Mouse (Mus musculus) cerebellum, postnatal 36 days (tissue): ENCODE data around the gene Lrrc56.
A peak's percentile ranks its signal among the peaks of the same experiment; 100 is the strongest.

Experiments used
- DNase-seq, 2 experiments: peaks; one replicate each; pipeline ENCODE4 v3.0.0; 2021 to 2022; ENCODE audit warnings: mixed read lengths in 2 of 2

The Lrrc56 gene

DNA sequence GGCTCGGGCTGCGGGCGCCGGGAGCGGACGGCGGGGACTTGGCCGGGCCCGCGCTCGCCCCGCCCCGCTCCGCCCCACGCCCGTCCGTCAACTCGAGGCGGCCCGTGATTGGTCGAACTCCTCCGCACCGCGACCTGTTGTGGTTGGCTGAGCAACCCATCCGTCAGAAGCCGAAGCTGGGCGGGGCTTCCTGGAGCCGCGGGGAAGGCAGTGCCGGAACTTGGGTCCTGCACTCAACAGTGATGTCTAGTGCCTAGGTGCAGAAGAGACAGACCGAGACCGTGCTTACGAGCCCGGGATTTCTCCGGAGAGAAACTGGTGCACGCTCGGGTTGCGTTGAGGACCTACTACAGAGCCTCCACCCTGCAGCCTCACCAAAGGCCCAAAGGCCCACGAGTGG lies at the start of gene Lrrc56, which contains the start of gene Hras:
TSS of gene Lrrc56 (plus strand) at position 210 of the 400 bp plus-strand sequence.
TSS of gene Hras (minus strand) at position 58 of the 400 bp plus-strand sequence.
- DNase-seq, result peak; percentile 98

DNA sequence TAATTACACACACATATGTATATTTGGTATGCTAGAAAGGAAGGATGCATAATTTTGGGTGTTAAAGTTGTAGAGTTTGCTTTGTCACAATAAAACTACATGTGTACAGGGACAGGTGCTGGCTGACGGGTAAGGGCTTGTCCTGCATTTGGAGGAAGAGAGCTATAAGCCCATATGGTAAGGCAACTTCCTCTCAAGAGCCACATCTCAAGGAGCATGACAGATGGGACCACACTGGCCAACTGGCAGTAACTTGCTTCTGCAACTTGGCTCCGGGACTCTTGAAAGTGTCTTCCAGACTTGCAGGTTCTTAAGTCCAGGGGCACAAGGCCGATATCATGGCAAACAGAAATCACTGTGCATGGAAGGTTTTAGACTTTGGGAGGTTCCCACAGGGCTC lies 49.3 kb upstream of the Lrrc56 start:
- DNase-seq, result no peak

DNA sequence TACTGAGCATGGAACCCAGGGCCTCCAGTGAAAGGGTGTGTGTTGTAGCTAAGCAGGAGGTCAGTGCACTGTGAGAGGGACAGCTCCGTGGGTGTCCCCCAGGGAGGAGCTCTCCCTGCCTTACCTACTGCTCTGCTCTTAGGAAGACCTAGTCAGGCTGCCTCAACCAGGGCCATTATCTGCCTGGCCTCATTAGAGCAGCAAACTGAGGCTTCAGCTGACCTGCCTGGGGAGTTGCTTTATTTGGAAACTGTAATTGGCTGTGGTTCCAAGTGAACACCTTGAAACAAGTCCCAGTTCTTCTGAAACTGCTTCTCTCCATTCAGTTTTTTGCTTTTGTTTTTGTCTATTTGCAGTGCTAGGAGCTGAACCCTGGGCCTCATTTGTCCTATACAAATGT lies 48.6 kb upstream of the Lrrc56 start:
- peak; percentile 34 to 43 for DNase-seq

DNA sequence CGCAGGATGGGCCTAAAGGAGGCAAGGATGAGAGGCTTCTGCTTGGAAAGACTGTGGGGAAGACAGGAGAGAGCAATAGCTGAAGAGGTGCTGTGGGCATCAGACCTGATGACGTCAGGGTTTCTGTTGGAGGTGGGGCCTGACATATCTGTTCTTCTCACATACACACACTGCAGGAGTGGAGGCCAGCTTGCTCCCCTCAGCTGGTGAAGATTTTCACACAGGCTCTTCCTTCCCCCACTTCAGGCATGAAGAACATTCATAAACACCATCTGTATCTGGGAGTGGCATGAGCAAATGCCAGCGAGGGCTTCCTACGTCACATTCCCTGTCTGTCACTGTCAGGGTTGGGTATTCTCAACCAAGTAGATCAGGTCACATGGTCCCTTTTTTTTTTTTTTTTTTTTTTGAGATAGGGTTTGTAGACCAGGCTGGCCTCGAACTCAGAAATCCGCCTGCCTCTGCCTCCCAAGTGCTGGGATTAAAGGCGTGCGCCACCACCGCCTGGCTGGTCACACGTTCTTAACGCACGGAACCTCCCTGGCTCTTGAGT lies 47.8 kb upstream of the Lrrc56 start:
- no peak for DNase-seq

DNA sequence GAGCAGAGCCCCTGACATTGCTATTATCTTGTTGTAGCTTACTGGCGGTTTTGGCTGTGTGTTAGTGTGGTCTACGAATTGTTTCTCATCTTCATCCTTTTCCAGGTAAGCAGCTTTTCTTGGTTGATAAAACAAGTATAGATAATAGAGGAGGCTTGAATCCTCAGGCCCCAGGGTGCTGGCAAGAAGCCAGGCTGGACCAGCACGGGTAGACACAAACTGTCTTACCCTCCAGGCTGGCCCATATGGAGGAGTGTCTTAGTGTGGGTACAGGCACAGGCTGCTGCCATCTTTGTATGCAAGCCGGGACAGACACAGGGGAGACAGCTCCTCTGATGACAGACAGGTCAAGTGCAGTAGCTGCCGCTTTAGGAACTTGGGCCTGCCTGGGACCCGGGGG lies 46.9 kb upstream of the Lrrc56 start:
- DNase-seq, result peak; percentile 47 to 60

DNA sequence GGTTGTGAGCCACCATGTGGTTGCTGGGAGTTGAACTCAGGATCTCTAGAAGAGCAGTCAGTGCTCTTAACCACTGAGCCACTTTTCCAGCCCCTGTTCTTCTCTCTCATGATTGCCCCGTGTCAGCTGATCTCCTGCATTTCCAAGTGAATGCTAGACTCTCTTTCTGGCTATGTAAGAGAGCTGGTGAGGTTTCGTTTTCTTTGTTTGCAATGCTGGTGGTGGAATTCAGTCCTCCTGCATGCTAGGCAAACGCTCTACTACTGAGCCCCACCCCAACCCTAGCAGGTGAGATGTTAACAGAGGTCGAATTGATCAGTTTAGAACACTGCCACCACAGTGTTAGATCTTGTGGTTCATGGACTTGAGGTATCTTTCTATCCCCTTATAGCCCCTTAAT lies 45.3 kb upstream of the Lrrc56 start:
- DNase-seq, result no peak

DNA sequence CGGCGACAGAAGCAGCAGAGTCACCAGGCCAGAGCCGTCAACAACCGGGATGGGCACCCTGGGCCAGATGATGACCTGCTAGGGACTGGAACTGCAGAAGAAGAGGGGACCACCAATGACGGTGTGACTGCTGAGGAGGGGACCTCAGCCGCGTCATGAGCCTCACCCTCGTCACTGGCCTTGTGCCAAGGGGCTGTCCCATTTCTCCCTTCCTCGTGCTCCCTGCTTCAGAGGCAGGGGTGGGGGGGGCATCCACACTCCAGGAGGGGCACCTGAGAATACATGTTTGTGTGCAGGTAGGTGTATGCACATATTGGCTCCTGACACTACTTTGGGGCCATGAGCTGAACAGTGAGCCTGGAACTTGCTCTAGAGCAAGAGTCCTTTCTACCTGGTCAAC lies 38.6 kb upstream of the Lrrc56 start:
- DNase-seq, result no peak

DNA sequence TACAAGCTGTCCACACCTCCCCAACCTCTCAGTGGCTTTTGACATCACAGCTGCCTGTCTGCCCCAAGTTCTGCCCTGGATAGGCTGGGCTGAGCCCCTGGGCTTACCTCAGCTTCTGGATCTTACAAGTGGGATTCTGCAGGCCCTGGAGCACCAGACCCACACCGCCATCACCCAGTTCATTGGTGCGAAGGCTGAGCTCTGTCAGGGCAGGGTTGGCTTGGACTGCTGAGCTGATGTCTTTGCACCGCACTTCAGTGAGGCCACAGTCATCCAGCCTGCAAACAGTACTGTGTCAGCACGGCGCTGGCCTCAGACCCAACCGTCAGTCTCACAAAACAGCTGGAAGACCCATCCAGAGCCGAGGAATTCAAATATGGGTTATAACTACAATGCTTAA lies 29.6 kb upstream of the Lrrc56 start:
- DNase-seq, result no peak

DNA sequence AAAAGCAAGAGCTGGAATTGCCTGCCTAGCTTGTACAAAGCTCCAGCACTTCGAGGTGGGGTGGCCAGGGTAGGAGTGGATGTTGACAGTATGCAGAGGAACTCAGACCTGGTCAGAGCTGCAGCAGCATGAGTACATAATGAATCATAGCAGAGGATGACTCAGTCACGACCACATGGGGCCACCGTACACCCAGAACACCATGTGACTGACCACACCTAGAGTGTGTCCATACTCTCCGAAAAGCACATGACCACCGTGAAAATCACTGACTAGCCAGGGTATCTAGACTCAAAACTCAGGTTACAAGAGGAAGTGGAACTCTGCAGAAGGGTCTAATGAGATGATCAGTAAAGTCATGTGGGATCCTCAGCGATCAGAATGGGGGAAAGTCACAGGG lies 29.1 kb upstream of the Lrrc56 start:
- DNase-seq, result no peak

DNA sequence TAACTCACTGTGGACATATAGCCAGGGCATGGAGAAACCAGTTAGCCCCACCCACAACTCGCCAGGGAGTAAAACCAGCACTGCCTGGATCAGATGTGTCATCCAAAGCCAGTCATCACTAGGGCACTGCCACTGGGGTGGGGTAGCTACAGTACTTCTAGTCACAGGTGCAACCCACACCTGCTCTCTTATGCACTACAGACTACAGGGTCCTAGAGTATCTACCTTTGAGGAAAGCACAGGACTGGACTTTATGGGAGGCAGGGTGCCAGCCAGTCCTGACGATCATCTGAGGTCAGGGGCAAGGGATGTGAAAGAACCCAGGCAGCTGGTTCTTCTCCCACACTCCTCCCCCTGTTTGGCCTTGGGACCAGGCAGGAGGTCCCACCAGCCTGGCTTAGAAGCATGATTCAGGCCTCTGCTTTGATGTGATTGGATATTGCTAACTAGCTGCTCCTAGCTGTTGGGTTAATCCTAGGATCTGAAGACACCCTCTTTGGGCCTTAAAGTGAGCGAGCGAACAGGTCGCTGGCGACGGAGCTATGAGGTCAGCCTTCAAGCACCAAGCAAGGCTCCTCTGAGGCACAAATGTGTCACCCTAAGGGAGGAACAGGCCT lies 25.9 kb upstream of the Lrrc56 start:
- no peak for DNase-seq

DNA sequence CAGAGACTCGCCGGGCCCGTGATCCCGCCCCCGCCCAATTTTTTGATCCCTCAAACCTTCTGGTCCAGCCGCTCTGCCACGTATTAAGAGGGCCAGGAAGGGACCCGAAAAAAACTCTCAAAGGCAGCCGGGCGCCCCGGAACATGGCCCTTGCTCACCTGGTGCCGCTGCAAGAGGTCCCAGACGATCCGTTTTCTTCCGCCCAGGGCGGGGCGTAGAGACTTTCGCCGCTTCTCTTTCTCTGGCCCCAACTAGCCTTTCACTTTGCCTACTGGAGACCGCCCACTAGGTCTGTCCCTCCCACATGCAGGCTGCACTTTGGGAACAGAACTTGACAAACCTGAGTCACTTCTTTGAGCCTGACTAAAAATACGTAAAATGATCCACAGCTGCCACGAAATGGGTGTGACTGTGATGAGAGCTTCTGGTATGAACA lies 25.4 kb upstream of the Lrrc56 start:
- no peak for DNase-seq

DNA sequence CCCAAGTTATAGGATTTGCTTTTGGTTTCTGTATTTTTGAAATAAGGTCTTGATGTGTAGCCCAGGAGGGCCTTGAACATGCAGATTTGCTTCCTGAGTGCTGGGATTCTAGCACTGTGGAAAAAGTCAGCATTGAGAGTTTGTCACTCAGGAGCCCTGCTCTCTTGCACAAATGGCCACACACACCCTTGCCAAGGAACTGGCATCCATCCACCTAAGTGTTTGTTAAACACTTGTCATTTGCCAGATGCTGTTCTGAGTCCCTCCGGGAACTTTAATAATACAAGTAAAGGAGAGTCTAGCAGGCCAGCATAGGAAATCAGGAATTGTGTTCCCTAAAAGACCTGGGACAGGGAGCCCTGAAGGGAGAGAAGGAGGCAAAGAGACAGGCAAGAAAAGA lies 24.7 kb upstream of the Lrrc56 start:
- DNase-seq, result no peak

DNA sequence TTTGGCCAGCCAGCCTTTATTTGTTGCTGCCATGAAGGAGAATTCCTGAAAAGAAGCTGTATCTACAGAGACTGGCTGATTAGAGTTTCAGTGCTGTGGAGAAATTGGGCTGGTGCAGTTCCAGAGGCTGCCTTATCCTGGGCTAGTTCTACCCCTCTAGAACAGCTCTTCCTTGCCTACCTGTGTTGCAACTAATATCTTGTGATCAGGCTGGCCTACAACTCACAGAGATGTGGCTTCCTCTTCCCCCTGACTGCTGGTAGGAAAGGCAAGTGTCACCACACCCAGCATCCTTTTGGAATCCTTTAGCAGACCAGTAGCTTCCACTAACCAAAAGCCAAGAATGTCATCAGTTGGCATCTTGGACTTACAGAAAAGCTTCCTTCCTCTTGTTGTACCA lies 24.1 kb upstream of the Lrrc56 start:
- DNase-seq, result no peak

DNA sequence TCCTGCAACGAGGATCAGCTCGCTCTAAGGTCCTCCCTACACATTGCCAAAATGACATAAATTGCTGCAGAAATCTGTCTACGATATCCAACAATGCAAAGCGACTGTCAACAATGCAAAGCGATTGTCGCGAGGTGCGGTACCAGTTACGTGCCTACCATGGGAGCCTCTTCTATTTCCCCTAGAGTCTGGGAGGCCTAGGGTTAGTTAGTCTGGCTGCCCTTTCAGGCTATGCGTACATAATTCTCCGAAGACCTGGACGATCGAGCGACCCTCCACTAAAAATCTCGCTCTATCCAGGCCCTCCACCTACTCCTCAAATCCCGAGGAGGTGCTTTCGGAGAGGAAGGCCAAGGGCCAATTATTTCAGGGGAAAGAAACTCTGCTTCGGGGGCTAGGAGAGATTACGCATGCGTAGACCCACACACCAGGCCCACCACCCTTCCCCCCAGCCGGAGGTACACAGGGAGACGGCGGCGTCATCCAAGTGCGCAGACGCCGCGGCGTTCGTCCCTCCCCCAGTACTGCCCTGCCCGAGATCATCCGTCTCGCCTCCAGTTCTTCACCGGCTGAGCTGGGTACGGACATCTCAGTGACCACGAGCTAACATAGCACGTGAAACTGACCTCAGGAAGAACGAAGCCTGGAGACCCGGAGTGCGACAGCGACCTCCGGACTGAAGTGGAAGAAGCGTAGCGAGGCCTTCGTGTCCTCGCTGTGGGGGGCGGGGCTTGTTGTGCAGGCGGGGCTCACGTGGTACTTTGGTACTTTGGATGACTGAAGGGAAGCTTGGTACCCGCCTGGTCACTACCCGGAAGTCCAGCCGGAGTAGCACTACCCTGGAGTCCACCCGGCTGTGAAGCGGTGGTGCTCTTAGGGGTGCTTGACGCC lies 21.6 kb upstream of the Lrrc56 start, which contains the start of gene Rnh1:
TSS of gene Rnh1 (minus strand) at position 742 of the 891 bp plus-strand sequence.
- peak; percentile 89 to 90 for DNase-seq

DNA sequence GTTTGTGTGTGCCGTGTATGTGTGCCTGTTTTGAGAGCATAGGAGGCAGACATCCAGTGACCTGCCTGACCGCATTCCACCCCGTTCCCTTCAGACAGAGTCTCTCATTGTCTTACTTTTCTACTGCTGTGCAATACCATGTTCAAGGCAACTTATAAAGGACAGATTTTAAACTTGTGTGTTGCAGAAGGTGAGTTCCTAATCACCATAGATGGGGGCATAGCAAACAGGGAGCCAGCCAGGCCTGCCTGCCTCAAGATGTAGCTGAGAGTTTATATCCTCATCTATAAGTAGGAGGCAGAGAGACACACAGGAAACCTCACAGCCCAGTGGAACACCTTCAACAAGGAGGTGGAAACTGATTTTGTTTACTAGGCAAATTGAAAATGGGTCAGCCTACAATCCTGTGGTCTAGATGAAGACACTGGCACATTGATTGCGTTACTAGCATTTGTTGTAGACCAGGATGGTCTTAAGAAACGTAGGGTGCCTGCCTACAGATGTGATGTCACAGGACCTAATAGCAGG lies 20.6 kb upstream of the Lrrc56 start:
- no peak for DNase-seq

DNA sequence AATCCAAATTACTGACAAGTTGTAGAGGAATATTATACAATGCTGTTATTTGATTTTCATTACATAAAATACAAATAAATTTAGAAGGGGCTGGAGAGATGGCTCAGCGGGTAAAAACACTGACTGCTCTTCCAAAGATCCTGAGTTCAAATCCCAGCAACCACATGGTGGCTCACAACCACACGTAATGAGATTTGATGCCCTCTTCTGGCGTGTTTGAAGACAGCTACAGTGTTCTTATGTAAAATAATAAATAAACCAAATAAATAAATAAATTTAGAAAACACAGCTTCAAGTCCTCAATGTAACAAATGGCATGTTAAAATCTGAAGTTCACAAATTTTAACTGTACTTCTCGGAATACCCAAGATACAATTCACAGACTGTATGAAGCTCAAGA lies 18.9 kb upstream of the Lrrc56 start:
- DNase-seq, result no peak

DNA sequence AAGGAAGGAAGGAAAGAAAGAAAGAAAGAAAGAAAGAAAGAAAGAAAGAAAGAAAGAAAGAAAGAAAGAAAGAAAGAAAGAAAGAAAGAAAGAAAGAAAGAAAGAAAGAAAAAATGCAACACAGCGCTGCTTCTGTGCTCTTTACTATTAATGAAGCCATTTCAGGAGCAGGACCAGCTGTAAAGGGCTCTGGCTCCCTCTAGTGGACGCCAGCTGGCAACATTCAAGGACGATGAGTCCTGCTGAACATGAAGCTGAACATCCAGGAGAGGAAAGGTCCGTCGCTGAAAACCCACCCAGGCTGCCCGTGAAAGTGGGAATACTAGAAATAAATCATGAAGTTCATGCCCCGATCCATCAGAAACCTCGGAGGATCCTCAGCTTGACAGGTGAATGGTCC lies 17.8 kb upstream of the Lrrc56 start:
- DNase-seq, result peak; percentile 88 to 94

DNA sequence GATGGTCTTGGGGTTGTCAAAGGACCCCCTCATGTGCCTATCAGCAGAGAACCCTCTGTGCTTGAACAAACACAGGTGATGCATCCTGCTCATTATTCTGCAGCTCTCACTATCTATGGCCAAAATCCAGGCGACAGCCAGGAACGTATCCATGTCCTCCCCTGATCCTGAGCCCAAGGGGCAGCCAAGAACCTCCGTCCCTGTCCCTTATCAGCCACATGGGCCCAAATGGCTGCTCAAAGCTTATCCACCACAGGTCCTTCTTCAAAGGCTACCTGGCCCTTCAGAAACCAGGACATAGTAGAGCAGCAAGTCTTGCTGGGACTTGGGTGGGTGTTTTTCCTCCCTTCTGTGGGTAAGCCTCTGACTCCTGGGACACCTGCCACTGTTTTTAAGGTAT lies 5.8 kb upstream of the Lrrc56 start:
- no peak for DNase-seq

DNA sequence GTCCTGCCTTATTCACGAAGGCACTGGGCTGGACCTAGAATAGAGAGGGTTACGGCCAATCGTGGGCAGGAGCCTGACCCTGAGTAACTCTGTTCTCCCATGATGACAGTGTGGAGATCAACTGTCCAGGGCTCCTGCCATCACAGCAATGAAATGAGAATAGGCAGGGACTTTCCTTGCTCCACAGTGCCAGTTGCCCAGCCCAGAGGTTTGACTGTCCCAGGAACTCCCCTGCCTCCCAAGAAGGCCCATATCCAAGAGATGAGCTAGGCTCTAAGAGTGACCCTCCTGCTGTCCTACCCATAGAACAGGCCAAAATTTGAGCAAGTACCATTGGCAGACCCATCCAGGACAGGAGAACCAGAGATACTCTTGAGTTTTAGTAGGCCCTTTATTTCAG lies 5.2 kb upstream of the Lrrc56 start:
- DNase-seq, result no peak

DNA sequence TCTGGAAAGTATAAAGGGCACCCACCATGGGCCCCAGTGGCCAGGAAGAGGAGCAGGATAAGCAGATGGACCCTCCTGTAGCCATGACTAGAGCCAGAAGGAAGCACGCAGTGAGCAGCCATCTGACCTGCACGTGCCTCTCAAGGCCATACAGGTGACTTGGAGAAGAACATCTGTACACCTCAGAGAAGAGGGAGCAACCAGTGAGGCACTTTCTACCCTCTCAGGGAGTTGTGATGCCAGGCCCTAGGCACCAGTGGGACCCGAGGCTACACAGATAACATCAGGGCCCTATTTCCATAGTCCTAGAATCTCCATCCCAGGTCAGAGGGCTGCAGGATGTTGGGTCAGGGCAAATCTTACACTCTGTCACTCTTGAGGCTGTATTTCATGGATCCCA lies 3.7 kb upstream of the Lrrc56 start:
- DNase-seq, result no peak

DNA sequence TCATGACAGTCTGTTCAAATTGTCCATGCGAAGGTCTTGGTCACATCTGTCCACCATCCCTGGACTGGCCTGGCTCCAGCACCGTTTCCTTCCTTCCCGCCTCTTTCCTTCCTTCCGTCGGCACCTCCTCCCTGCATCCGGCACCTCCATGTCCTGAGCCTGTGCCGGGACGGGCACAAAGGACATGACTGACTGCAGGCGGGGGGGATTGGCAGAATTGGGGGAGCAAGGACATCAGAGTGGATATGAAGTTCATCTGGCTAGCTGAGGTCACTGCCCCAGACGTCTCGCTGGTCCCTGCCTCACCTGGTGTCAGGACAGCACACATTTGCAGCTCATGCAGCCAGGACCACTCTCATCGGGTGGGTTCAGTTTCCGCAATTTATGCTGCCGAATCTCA lies 2.9 kb upstream of the Lrrc56 start:
- DNase-seq, result no peak

DNA sequence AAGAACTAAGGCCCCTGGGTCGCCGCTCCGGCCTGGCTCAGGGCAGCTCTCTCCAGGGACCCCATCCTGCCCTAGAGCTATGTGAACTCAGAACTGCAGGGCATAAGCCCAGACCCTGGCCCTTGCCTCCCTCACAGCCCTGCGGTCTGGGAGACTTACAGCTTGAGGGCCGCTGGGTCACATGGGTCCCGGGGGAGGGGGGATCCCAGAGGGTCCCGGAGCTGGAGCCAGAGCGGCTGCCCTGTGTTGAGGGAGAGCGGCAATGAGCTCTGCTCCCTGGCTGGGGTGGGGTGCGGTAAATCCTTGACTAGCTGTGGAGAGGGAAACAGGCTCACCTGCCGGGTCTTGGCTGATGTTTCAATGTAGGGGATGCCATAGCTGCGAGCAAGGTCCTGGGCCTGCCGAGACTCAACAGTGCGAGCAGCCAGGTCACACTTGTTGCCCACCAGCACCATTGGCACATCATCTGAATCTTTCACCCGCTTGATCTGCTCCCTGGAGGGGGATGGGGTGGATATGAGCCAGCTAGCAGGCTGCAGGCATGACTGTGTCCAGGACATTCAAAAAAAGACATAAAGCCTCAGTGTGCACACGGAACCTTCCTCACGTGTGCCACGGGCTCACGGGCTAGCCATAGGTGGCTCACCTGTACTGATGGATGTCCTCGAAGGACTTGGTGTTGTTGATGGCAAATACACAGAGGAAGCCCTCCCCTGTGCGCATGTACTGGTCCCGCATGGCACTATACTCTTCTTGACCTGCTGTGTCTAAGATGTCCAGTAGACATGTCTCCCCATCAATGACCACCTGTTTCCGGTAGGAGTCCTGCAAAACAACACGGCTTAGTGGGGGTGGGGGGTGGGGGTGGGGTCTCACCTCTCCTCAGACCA lies 1.9 kb upstream of the Lrrc56 start:
- no peak for DNase-seq
